Mouse (Mus musculus) liver, embryonic 13.5 days (tissue): ENCODE measurements at regions not wholly inside any gene's neighbourhood (a gene's known extent, or its start where the extent isn't known, plus 50 kb on each side); places are given as distances from the start of the nearest gene placed in this dataset.

Experiments
- ATAC-seq: fragments of 200-750 bp; cut with Nextera tagmentation; 2 replicates; pipeline ENCODE4 v1.8.0; 2017; ENCODE audit warnings: low read depth, mild to moderate bottlenecking, moderate number of reproducible peaks, moderate library complexity
- DNase-seq: peaks from one replicate; pipeline ENCODE4 v3.0.0; 2022
- H3K27ac ChIP-seq: fragments of 300-500 bp; sonication (generic); 2 replicates; pipeline ENCODE4 v1.5.1; 2015; ENCODE audit warnings: moderate library complexity, mild to moderate bottlenecking, inconsistent platforms
- H3K27me3 ChIP-seq: fragments of 300-500 bp; sonication (generic); 2 replicates; pipeline ENCODE4 v1.6.1; 2015; ENCODE audit warnings: mild to moderate bottlenecking, inconsistent platforms
- H3K36me3 ChIP-seq: fragments of 300-500 bp; sonication (generic); 2 replicates; pipeline ENCODE4 v1.6.1; 2015; ENCODE audit warnings: mild to moderate bottlenecking, inconsistent platforms
- H3K4me1 ChIP-seq: fragments of 300-500 bp; sonication (generic); replicated peaks from 2 replicates; pipeline ENCODE4 v1.6.1; 2015; ENCODE audit warnings: inconsistent platforms
- H3K4me2 ChIP-seq: fragments of 300-500 bp; sonication (generic); 2 replicates; pipeline ENCODE4 v1.6.1; 2015; ENCODE audit warnings: inconsistent platforms, mild to moderate bottlenecking, moderate library complexity
- H3K4me3 ChIP-seq: fragments of 300-500 bp; sonication (generic); replicated peaks from 2 replicates; pipeline ENCODE4 v1.5.1; 2015; ENCODE audit warnings: mild to moderate bottlenecking, inconsistent platforms
- H3K9ac ChIP-seq: fragments of 300-500 bp; sonication (generic); 2 replicates; pipeline ENCODE4 v1.6.1; 2015; ENCODE audit warnings: mild to moderate bottlenecking, inconsistent platforms
- H3K9me3 ChIP-seq: fragments of 300-500 bp; sonication (generic); replicated peaks from 2 replicates; pipeline ENCODE4 v1.6.1; 2016; ENCODE audit warnings: inconsistent platforms
- WGBS: fragments of 180-500 bp; shearing (Covaris S2); methylation state at CpG from one replicate; pipeline ENCODE4 v1.1.7; 2015; ENCODE audit not compliant: insufficient replicate concordance; 5-methylcytosine and 5-hydroxymethylcytosine counted together

DNA sequence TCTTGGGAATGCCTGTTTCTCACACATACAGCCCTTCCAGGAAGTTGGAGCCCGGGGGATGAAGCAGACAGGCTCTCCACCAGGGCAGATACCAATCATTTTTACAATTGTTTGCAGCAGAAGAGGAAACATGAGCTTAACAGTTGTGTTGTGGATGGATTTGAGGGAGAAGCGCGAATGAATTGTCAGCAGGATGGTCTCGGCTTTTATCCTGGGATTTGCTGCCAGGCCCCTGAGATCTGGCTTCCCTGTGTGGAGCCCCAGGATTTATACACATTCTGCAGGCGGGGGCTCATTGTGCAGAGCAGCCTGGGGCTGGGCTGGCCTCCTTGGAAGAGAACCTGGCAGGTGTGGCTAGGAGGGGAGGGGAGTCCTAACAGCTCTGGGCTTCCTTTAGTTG is 73.9 kb upstream of the Pitx1 start:
- no peak for DNase-seq

GRCm38 (mm10) chr13:55904884-55905283 is 68.9 kb upstream of the Pitx1 start:
- Histone ChIP-seq H3K9ac (no peak overlapping the region), H3K4me2 (no peak overlapping the region), H3K4me3 (no peak overlapping the region), H3K9me3 (no peaks in the 10 kb centered on the region), H3K4me1 (no peaks in the 10 kb centered on the region), H3K27me3 (no peaks in the 10 kb centered on the region), H3K36me3 (no peaks in the 10 kb centered on the region), H3K27ac (no peak overlapping the region)
- ATAC-seq (no peak), DNase-seq (no peak)
- 29% methylated on average over 4 of the region's 4 CpGs for WGBS

More for the DNA sequence above, 73.9 kb upstream of the Pitx1 start:
- H3K36me3 ChIP-seq: no peaks in the 10 kb centered on the region
- no peak overlapping the region for H3K9ac ChIP-seq
- H3K4me2 ChIP-seq: no peak overlapping the region
- no peaks in the 10 kb centered on the region for H3K27me3 ChIP-seq
- H3K4me1 ChIP-seq: no peaks in the 10 kb centered on the region
- no peak for ATAC-seq
- H3K9me3 ChIP-seq: no peaks in the 10 kb centered on the region
- H3K4me3 ChIP-seq: no peak overlapping the region
- no peak overlapping the region for H3K27ac ChIP-seq
- 13% methylated on average over 5 of the region's 5 CpGs for WGBS

DNA sequence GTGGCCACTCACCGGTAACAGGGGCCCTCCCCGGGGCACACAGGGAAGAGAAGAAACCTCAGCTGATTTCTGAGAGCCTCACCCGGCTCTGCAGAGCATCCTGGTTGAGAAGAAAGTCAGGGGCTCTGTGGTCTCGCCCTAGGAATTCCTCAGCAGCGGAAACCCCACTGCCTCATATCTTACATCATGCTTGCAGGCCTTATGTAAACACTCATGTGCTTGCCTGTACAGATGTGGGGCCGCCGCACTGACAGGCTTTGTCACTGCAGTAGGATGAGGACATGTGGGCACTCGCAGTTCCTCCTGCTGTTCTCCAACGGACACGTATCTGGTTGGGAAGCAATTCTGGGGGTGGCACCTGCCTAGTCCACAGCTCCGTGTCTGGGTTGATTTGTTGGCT is 66.3 kb upstream of the Pitx1 start:
- DNase-seq (no peak), ATAC-seq (no peak)
- Histone ChIP-seq H3K4me3 (no peak overlapping the region), H3K4me1 (no peaks in the 10 kb centered on the region), H3K4me2 (no peak overlapping the region), H3K27ac (no peak overlapping the region), H3K9me3 (no peaks in the 10 kb centered on the region), H3K9ac (no peak overlapping the region), H3K36me3 (no peaks in the 10 kb centered on the region), H3K27me3 (no peaks in the 10 kb centered on the region)
- 52% methylated on average over 11 of the region's 11 CpGs for WGBS

DNA sequence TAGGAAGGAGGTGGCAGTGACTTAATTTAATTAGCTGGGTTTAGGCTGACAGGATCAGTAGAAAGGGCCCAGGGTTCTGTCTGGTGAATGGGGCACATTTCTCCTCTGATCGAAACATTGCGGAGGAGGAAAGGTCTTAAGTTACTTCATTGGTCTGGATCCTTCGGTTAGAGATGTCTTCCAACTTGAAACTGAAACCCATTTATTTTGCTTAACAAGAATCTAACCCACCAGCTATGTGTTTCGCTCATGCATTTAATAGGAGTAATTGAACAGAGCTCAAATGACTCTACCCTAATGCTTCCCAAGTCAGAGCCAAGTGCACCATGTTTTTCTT is 64.2 kb upstream of the Pitx1 start:
- H3K4me3 ChIP-seq: no peak overlapping the region
- H3K9me3 ChIP-seq: no peaks in the 10 kb centered on the region
- ATAC-seq (no peak), DNase-seq (no peak)
- H3K36me3 ChIP-seq: no peaks in the 10 kb centered on the region
- no peaks in the 10 kb centered on the region for H3K27me3 ChIP-seq
- 77% methylated on average over 4 of the region's 4 CpGs for WGBS
- H3K27ac ChIP-seq: no peak overlapping the region
- H3K4me2 ChIP-seq: no peak overlapping the region
- no peak overlapping the region for H3K9ac ChIP-seq
- H3K4me1 ChIP-seq: no peaks in the 10 kb centered on the region

GRCm38 (mm10) chr13:55899501-55900189 is 63.7 kb upstream of the Pitx1 start:
- H3K9ac ChIP-seq: no peak overlapping the region
- ATAC-seq (no peak), DNase-seq (no peak)
- WGBS: 58% methylated on average over 10 of the region's 10 CpGs
- no peaks in the 10 kb centered on the region for H3K36me3 ChIP-seq
- H3K4me3 ChIP-seq: no peak overlapping the region
- H3K4me1 ChIP-seq: no peaks in the 10 kb centered on the region
- H3K9me3 ChIP-seq: no peaks in the 10 kb centered on the region
- H3K27ac ChIP-seq: no peak overlapping the region
- H3K4me2 ChIP-seq: no peak overlapping the region
- H3K27me3 ChIP-seq: no peaks in the 10 kb centered on the region

DNA sequence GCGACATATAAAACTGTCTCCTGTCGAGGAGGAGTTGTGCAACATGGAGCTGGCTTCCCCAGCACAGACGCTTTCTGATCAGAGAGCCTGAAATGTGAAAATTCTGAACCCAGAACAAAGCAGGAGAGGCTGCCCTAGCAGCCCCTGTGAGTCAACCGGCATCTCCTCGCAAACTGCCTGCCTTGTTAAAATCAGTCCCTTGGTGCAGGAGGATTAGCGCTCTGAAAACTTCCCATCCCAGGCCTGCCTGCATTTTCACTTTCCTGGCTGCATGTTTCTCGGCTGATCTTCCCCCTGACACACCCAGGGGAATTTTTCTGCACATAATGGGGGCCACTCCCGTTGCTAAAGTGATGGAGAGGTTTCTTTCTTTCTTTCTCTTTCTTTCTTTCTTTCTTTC is 63.0 kb upstream of the Pitx1 start:
- Histone ChIP-seq H3K4me2 (no peak overlapping the region), H3K9me3 (no peaks in the 10 kb centered on the region), H3K27ac (no peak overlapping the region), H3K4me3 (no peak overlapping the region), H3K27me3 (no peaks in the 10 kb centered on the region), H3K4me1 (no peaks in the 10 kb centered on the region), H3K36me3 (no peaks in the 10 kb centered on the region), H3K9ac (no peak overlapping the region)
- 47% methylated on average over 8 of the region's 8 CpGs for WGBS
- DNase-seq: no peak
- ATAC-seq: no peak

GRCm38 (mm10) chr13:55898257-55898950 is 62.4 kb upstream of the Pitx1 start:
- no peaks in the 10 kb centered on the region for H3K27me3 ChIP-seq
- 71% methylated on average over 17 of the region's 17 CpGs for WGBS
- H3K9me3 ChIP-seq: no peaks in the 10 kb centered on the region
- H3K4me1 ChIP-seq: no peaks in the 10 kb centered on the region
- H3K27ac ChIP-seq: no peak overlapping the region
- DNase-seq (no peak), ATAC-seq (no peak)
- H3K4me2 ChIP-seq: no peak overlapping the region
- no peaks in the 10 kb centered on the region for H3K36me3 ChIP-seq
- no peak overlapping the region for H3K4me3 ChIP-seq
- H3K9ac ChIP-seq: no peak overlapping the region

GRCm38 (mm10) chr13:55895505-55895904 is 59.5 kb upstream of the Pitx1 start:
- H3K27me3 ChIP-seq: no peaks in the 10 kb centered on the region
- no peak overlapping the region for H3K9ac ChIP-seq
- WGBS: 46% methylated on average over 5 of the region's 5 CpGs
- H3K36me3 ChIP-seq: no peaks in the 10 kb centered on the region
- no peaks in the 10 kb centered on the region for H3K9me3 ChIP-seq
- ATAC-seq: no peak
- no peak overlapping the region for H3K4me2 ChIP-seq
- no peak for DNase-seq
- H3K4me1 ChIP-seq: no peaks in the 10 kb centered on the region
- no peak overlapping the region for H3K27ac ChIP-seq
- no peak overlapping the region for H3K4me3 ChIP-seq

DNA sequence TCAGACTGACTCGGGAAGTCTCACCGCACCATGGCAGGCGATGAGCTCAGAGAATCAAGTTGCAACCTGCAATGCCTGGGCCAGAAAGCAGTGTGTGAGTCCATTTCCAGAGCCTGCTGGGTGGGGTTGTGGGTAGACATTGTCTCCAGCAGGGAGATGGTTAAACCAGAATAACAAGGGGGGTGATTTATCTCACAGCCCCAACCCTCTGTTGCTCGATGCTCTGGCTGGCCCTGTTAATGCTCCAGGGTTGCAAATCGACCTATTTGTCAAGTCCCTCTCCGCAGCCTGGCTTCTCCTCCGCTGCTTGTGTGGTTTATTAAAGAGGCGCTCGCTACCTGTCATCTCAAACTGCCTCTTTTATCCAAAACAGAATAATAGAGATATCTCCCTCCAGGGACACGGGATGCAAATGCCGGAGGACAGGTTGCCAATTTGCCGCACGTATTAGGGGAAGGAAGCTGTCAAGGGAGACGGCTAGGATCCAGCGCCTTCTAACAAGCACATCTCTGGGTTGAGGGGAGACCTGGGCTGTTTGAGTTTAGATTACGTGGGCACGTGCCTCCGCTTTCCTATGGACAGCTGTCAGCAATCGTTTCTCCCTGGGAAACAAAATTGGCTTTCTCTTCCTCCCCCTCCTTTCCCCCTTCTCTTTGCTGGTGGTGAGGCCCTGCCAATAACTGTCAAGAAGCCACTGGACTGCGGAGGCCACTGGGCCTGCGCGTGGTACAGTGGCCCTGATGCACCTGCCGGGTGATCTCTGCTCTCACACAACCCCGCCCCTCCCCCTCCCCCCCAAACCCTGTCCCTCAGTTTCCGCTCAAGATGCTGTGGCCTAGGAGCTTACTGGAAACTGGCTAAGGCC is 57.4 kb upstream of the Pitx1 start:
- Histone ChIP-seq H3K27ac (no peak overlapping the region), H3K4me3 (no peak overlapping the region), H3K9ac (no peak overlapping the region), H3K27me3 (no peaks in the 10 kb centered on the region), H3K9me3 (no peaks in the 10 kb centered on the region), H3K4me1 (no peaks in the 10 kb centered on the region), H3K4me2 (no peak overlapping the region), H3K36me3 (no peaks in the 10 kb centered on the region)
- 75% methylated on average over 25 of the region's 25 CpGs for WGBS
- DNase-seq (no peak), ATAC-seq (no peak)

- Histone ChIP-seq H3K27ac (no peak overlapping the region), H3K9ac (no peak overlapping the region), H3K36me3 (no peaks in the 10 kb centered on the region), H3K4me2 (no peak overlapping the region), H3K4me3 (no peak overlapping the region), H3K27me3 (no peaks in the 10 kb centered on the region), H3K9me3 (no peaks in the 10 kb centered on the region), H3K4me1 (no peaks in the 10 kb centered on the region)
- WGBS: 36% methylated on average over 3 of the region's 3 CpGs
- no peak for ATAC-seq
- no peak for DNase-seq
Measured at GRCm38 (mm10) chr13:55892250-55892649, 56.3 kb upstream of the Pitx1 start.

- Histone ChIP-seq H3K4me1 (no peaks in the 10 kb centered on the region), H3K9me3 (no peaks in the 10 kb centered on the region), H3K4me2 (no peak overlapping the region), H3K36me3 (no peaks in the 10 kb centered on the region), H3K27ac (no peak overlapping the region), H3K4me3 (no peak overlapping the region), H3K9ac (no peak overlapping the region), H3K27me3 (no peaks in the 10 kb centered on the region)
- no peak for ATAC-seq
- DNase-seq: no peak
- 74% methylated on average over 13 of the region's 13 CpGs for WGBS
Measured at GRCm38 (mm10) chr13:55887099-55887736, 51.2 kb upstream of the Pitx1 start.
